Mouse (Mus musculus) 3T3-L1 (cell line): ENCODE results near the gene Gabpa.

Source experiments
- DNase-seq: peaks from one replicate; pipeline ENCODE4 v3.0.0-alpha.2; 2015; ENCODE audit warnings: low read depth, low spot score

Gene Gabpa

DNA sequence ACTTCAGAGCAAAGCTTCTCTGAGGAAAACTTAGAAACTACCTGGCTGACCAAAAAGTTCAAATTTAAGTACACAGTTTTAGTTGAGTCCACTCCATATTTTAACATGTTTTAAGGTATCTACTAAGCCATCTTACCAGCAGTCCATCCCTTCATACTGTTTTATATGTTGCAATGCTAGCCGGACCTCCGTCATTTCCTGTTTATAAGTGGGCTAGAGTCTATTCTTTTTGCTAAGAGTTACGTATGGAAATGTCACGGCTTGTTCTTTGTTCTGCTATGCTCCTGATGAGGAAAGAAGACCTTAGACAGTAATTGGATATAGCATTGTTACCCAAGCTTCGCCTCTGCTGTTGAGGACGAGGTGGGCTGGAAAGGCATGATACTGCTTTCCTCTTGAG lies 18.8 kb downstream of the Gabpa start:
- DNase-seq = no peak

DNA sequence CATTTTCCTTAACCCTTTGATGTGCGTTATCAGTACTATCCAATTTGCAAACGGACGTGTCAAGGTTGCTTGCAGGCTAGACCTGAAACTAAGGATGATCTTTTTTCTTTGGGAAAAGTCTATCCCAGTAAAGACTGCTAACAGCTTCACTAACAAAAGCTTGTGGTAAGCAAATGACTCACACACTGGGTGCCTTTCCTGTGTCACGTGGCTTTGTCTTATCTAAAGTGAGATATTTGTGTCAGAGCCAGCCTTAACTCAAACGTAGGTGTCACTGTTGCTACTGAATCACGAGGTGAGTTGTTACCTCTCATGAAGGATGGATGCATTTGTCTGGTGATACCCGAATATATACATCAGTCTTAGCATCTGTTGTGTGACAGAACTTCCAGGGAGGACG lies 29.9 kb downstream of the Gabpa start:
- DNase-seq = peak; percentile 37

DNA sequence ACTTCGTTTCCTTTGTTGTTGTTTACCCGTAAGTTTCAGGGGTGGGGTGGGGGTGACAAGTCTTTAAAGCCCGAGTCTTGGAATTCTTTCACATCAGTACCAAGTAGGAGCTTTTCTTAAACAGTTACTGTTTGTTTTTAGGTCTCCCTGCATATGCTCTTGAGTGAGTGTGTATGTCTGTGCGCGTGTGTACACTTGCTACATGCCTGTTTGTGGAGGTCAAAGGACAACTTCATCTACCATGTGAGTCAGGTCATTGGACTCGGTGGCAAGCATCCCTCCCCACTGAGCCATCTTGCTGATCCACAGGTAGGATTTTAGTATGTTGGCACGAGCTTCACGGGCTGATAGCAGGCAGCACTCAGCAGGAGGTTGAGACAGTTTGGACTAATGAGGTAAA lies 39.1 kb downstream of the Gabpa start:
- no peak for DNase-seq

DNA sequence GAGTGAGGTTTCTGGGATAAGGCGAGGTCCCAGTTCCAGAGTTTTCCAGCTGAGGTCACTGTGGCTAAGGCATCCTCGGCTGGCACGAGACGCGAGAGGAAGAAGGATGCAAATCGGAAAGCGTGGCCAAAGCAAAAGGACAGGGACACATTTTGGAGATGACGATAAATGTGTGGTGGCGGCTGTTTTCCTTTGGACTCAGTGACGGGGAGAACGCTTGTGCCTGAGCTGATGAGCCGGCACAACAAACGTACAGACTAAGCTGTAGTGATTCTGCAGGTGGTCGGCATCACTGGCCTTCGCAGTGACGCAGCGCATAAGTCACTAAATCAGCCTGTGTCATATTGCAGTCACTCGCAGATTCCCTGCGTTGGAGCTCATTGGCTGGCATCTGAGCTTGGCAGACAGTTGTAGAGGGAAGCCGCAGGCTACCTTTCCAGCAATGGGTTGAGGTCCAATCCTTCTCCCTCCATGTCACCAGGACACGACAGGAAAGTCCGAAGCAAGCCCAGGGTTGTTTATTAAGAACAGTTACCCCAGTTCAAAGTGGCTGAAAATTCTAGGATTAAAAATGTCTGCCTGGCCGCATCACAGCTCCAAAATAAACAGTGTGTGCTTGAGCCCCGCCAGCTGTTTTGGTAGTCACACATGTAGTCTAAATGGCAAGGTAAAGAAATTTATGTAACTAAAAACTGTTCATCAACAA lies 40.4 kb downstream of the Gabpa start:
- no peak for DNase-seq

DNA sequence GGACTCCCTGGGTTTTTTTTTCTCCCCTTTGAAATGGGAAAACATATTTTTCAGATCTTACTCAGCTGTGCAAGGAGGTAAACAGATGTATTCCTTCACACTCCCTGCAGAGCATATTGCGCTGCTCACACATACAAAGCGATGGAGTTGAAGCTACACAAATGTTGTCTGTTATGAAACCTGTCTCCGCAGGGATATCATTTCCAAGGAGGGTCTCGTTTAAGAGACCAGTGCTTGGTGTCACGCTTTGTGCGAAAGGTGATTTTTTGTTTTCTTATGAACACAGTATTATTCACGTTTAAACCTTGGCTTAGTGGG lies 41.0 kb downstream of the Gabpa start:
- DNase-seq = no peak

DNA sequence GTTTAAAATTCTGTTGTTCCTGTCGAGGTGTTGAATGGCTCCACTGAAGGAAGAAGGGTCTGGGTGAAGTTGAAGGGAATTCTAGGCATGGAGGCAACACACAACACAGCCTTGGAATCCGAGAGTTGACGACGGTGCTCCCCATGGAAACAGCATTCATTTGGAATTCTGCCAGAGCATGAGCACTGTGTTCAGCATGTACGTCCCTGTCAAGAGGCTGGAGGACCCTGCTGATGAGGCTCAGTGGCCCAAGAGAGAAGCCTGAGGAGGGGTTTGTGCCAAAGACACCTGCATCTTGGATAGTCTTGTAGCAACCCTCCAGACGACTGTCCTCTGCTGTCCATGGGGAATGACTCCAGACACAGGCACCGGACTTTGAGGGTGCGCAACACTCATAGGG lies 41.4 kb downstream of the Gabpa start:
- no peak for DNase-seq

DNA sequence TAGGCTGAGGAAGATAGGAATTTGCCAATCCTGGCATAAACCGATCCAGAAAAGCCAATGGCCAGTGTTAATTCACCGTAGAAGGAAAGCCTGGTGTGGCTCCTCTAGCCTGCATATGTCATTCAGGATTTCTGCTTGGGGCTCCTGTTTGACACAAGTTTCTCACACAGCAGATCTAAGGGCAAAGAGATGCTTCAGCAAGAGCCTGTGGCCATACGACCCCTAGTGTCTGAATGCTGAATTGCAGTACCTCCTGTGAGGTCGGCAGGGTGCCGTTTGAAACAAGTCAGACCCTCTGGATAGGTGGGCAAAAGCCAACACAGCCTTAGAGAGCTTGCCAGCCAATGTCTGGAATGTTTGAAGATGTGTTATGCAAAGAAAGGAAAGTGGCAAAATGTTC lies 44.4 kb downstream of the Gabpa start:
- peak; percentile 87 for DNase-seq

DNA sequence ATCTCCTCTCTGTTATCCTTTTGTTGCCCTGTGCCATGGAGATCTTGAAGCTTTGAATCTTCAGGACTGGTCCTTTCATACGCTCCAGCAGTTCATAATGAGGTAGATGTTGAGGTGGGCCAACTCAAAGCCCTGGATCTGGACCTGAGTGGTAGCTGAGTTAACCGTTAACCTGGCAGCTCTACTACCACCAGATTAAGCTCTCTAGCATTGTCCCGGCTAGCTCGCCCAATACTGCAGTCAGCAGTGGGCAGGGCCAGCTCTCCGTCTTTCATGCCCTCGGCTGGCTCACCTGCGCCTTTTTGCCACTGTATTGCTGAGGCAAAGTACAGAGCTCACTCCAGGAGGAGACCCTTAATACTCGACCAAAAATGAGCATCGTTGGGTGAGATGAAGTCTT lies 46.4 kb downstream of the Gabpa start:
- no peak for DNase-seq

DNA sequence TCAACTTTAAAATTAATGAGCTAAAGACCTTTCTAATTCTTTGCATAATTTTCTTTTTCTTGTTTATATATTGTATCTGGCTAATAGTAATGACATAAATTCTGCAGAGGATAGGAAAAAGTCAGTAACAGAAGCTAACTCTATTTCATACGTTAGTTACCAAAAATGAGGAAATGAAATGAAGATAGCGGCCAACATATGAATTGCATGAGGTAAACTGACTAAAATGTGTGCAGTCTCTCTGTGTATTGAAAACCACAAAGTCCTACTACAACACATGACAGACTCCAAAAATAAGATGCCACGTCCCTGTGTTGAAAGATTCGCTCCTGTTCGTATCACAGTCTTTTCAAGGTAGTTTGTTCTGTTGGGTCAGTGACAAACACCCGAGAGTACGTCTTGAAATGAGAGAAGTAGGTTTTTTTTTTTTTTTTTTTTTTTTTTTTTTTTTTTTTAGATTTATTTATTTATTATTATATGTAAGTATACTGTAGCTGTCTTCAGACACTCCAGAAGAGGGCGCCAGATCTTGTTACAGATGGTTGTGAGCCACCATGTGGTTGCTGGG lies 47.1 kb downstream of the Gabpa start:
- DNase-seq = no peak

DNA sequence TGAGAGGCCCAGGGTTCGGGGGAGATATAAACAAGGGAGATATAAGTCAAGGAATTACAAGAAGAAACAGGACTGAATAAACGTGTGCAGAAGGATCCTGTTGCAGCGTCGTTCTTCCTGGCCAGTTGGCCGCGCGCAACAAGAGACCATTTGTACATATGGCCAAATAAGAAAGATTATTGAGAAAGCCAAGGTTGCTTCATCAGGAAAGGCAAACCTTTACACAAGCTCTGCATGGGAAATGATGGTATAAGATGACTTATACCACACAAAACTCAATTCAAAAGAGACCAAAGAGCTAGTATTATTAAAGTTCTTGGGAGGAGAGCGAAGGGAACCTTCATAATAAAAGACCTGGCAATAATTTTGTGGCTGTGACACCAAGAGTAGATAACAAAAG lies 49.8 kb downstream of the Gabpa start:
- no peak for DNase-seq

DNA sequence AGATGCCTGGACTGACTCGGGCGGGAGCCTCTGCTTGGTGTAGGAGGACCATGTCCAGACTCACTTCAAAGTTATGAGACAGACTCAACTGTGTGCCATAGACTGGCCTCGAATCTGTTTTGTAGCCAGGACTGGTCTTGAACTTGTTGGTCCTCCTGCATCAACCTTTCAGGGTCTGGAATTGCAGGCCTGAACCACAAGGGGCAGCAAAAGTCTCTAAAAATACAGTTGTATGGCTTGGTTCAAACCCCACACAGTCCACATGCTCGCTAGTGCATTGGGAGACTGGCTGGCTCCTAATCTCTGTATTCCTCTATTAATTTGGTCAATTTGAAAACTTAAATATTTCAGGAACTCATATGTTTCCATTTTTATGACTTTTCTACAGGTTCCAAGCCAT lies 68.3 kb downstream of the Gabpa start:
- no peak for DNase-seq

DNA sequence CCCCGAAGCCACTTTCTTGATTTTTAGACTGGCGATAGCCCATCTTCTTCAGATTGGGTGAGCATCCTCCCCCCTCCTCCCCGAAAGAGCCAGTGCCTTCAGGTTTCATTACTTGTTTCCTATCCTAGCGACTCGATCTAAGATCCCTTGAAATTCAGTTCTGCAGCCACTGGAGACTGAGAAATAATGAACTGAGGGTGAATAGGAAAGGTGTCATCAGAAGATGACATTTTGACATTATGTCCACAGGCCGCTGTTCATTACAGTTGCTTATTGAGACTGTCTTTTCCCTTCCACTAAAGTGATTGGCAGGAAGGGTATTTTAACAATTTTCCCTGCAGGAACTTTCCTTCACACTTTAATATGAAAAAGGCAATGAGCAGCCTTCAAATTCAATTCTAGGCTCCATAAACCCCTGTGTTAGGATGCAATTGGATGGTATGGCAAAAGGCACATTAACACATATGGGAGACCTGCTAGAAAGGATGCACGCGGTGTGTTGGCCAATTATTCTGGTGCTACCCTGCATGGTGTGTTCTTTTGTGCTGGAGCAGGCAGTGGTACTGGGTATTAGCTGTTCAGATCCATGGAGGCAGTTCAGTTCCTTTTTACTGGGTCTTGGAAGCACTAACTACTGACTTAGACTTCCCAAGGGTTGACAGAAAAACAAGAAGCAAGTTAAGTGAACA lies 76.9 kb downstream of the Gabpa start:
- no peak for DNase-seq
